Comparison of ENCODE assay signal across 9 mouse cellular contexts in genomic region chr10:24150086-24150485, GRCm38 (mm10). TPM values are rescaled to one million over a fixed set of nuclear protein-coding genes. Genes with fewer than 3 reads are reported as not detected.
DNase-seq lines count a peak whose midpoint lies in the region; ATAC-seq and TF ChIP-seq lines count a peak whose summit lies in the region.
"Had no signal": no experiment of that assay in that cellular context is flagged by ENCODE, and none has a peak within 500 bp of the region (broad histone marks: within the 10 kb centered on the region; RNA-seq: fewer than 3 reads in every experiment).

No protein-coding gene starts in this region.

- H3K27ac ChIP-seq in liver, adult 2 months (replicated peaks; ENCODE audit: insufficient read depth, low read depth, low read length): 0 out of 2 replicates have a peak overlapping the region, but pooled peaks have one; percentile 18
- no peak overlapping the region for H3K27ac ChIP-seq in forebrain, embryonic 15.5 days (replicated peaks)
- H3K27ac ChIP-seq in neural tube, embryonic 14.5 days (ENCODE audit: low read depth, low read length): no peak overlapping the region

- H3K4me1 ChIP-seq in liver, adult 2 months (ENCODE audit: control insufficient read depth, insufficient read depth, low read length): peaks cover 11% of the 10 kb centered on the region
- peaks cover 10% of the 10 kb centered on the region for H3K4me1 ChIP-seq in forebrain, embryonic 15.5 days
- peaks cover 9% of the 10 kb centered on the region for H3K4me1 ChIP-seq in neural tube, embryonic 14.5 days (ENCODE audit: control insufficient read depth, insufficient read depth, low read length)

- peak; percentile 61 for DNase-seq in liver, adult 2 months (ENCODE audit: extremely low read depth, low read depth, low spot score)
- no peak for DNase-seq in liver
- peak; percentile 70 to 84 for DNase-seq in kidney, postnatal 36 days
- no peak for DNase-seq in left cerebral cortex, adult 8-10 months (ENCODE audit: low spot score in 2 of 2)
- DNase-seq in adrenal gland, postnatal 4 days (ENCODE audit: low spot score in 2 of 2): no peak

- peak overlapping the region; percentile 33 for H3K9ac ChIP-seq in liver, adult 2 months (ENCODE audit: low read depth, low read length)
- peak overlapping the region; percentile 89; the same call in 1 of the 2 replicates for H3K9ac ChIP-seq in forebrain, embryonic 15.5 days (replicated peaks)
- peak overlapping the region; percentile 28; the same call in 1 of the 2 replicates for H3K9ac ChIP-seq in neural tube, embryonic 14.5 days (replicated peaks; ENCODE audit: low read depth, low read length)

- peak overlapping the region; percentile 5 for H3K4me3 ChIP-seq in liver, adult 2 months (ENCODE audit: insufficient read depth, low read depth, low read length)
- peak overlapping the region; percentile 88 for H3K4me3 ChIP-seq in forebrain, embryonic 15.5 days
- H3K4me3 ChIP-seq in neural tube, embryonic 14.5 days (ENCODE audit: low read depth, low read length): peak overlapping the region; percentile 69

- H3K79me2 ChIP-seq in liver, adult 2 months (ENCODE audit: control insufficient read depth, insufficient read depth, low read length): peaks cover 22% of the 10 kb centered on the region; the same call in 1 of the 2 replicates

- no peaks in the 10 kb centered on the region for H3K9me3 ChIP-seq in forebrain, embryonic 15.5 days
- no peaks in the 10 kb centered on the region for H3K9me3 ChIP-seq in neural tube, embryonic 14.5 days (ENCODE audit: control insufficient read depth, low read length)

- ATAC-seq in forebrain, embryonic 15.5 days (replicated peaks): no peak
- ATAC-seq in neural tube, embryonic 14.5 days (ENCODE audit: low read depth): no peak
- no peak for ATAC-seq in megakaryocyte-erythroid progenitor cell, adult 5-6 weeks (replicated peaks; ENCODE audit: low FRiP score, low TSS enrichment, poor library complexity, severe bottlenecking)

- peaks cover 6% of the 10 kb centered on the region; the same call in 1 of the 2 replicates for H3K36me3 ChIP-seq in liver, adult 2 months (ENCODE audit: control insufficient read depth, insufficient read depth, low read length)
- no peaks in the 10 kb centered on the region for H3K36me3 ChIP-seq in forebrain, embryonic 15.5 days
- peaks cover 1% of the 10 kb centered on the region; the same call in 1 of the 2 replicates for H3K36me3 ChIP-seq in neural tube, embryonic 14.5 days (ENCODE audit: control insufficient read depth, insufficient read depth, low read length)

- TF ChIP-seq POLR2A in liver, adult 2 months (IDR thresholded peaks at IDR 0.05; ENCODE audit: extremely low read depth, insufficient read depth, low read length): no peak

- peak overlapping the region; percentile 52 for H3K4me2 ChIP-seq in forebrain, embryonic 15.5 days (replicated peaks)
- peak overlapping the region; percentile 62 for H3K4me2 ChIP-seq in neural tube, embryonic 14.5 days (ENCODE audit: low read depth, low read length)

- TF ChIP-seq CTCF in liver, adult 2 months (IDR thresholded peaks at IDR 0.05; ENCODE audit: low read depth, low read length): no peak

- 6% methylated on average over 7 of the region's 7 CpGs for WGBS in liver, adult 2 months
- 55% methylated on average over 7 of the region's 7 CpGs for WGBS in forebrain, embryonic 15.5 days
- WGBS in neural tube, embryonic 14.5 days: 36% methylated on average over 7 of the region's 7 CpGs

- H3K27me3 ChIP-seq in liver, adult 2 months (ENCODE audit: control insufficient read depth, insufficient read depth, low read length): no peaks in the 10 kb centered on the region
- no peaks in the 10 kb centered on the region for H3K27me3 ChIP-seq in forebrain, embryonic 15.5 days
- no peaks in the 10 kb centered on the region for H3K27me3 ChIP-seq in neural tube, embryonic 14.5 days (ENCODE audit: control insufficient read depth, insufficient read depth, low read length)

RNA-seq across cellular contexts. Expression of gene Stx7, which starts 1.0 kb away (rescaled TPM):
- 13.1 and 16.9 TPM in 2 replicates for total RNA-seq in liver, adult 2 months (2014; rRNA removed)
- 19.2 and 22.5 TPM in 2 replicates for polyA plus RNA-seq in liver, adult 2 months (2012; rRNA removed)
- 252 and 275 TPM in 2 replicates for polyA plus RNA-seq in forebrain, embryonic 15.5 days (2015; fragmentation: Nextera tagmentation; extraction: Ambion mirVana)
- 310 and 368 TPM in 2 replicates for polyA plus RNA-seq in neural tube, embryonic 14.5 days (2014; fragmentation: Nextera tagmentation; extraction: Ambion mirVana)
- 100 to 1,000 TPM; 127 to 149 (median 139) TPM for total RNA-seq in left cerebral cortex, adult 8-10 months (2022)
- 18.7 and 32.2 TPM in 2 replicates for total RNA-seq in megakaryocyte-erythroid progenitor cell, adult 5-6 weeks (2014; fragmentation: Nextera tagmentation)
- total RNA-seq in megakaryocyte-erythroid progenitor cell, adult 5-6 weeks (2017): 28.1 and 29.5 TPM in 2 replicates
- total RNA-seq in adrenal gland, postnatal 4 days (2021): 100 to 1,000 TPM in 1 of 2 experiments, 10 to 100 TPM in 1; 98.9 to 110 TPM

RNA-seq across cellular contexts. Expression of gene Taar9, which starts 40.8 kb away (rescaled TPM):
- total RNA-seq in liver, adult 2 months (2014; rRNA removed): not detected in 2 replicates
- not detected in 2 replicates for polyA plus RNA-seq in liver, adult 2 months (2012; rRNA removed)
- polyA plus RNA-seq in forebrain, embryonic 15.5 days (2015; fragmentation: Nextera tagmentation; extraction: Ambion mirVana): not detected in 2 replicates
- polyA plus RNA-seq in neural tube, embryonic 14.5 days (2014; fragmentation: Nextera tagmentation; extraction: Ambion mirVana): not detected in 2 replicates
- total RNA-seq in left cerebral cortex, adult 8-10 months (2022): not detected
- not detected in 2 replicates for total RNA-seq in megakaryocyte-erythroid progenitor cell, adult 5-6 weeks (2014; fragmentation: Nextera tagmentation)
- not detected in 2 replicates for total RNA-seq in megakaryocyte-erythroid progenitor cell, adult 5-6 weeks (2017)
- not detected for total RNA-seq in adrenal gland, postnatal 4 days (2021)
- polyA plus RNA-seq: large intestine, adult 2 months had no signal

RNA-seq across cellular contexts. Expression of gene Taar8c, which starts 48.4 kb away (rescaled TPM):
- total RNA-seq in liver, adult 2 months (2014; rRNA removed): not detected in 2 replicates
- not detected in 2 replicates for polyA plus RNA-seq in liver, adult 2 months (2012; rRNA removed)
- polyA plus RNA-seq in forebrain, embryonic 15.5 days (2015; fragmentation: Nextera tagmentation; extraction: Ambion mirVana): not detected in 2 replicates
- polyA plus RNA-seq in neural tube, embryonic 14.5 days (2014; fragmentation: Nextera tagmentation; extraction: Ambion mirVana): not detected in 2 replicates
- not detected for total RNA-seq in left cerebral cortex, adult 8-10 months (2022)
- total RNA-seq in megakaryocyte-erythroid progenitor cell, adult 5-6 weeks (2014; fragmentation: Nextera tagmentation): not detected in 2 replicates
- total RNA-seq in megakaryocyte-erythroid progenitor cell, adult 5-6 weeks (2017): not detected in 2 replicates
- not detected for total RNA-seq in adrenal gland, postnatal 4 days (2021)
- polyA plus RNA-seq: large intestine, adult 2 months had no signal

RNA-seq across cellular contexts. Expression of gene Taar8b, which starts 58.0 kb away (rescaled TPM):
- not detected in 2 replicates for total RNA-seq in liver, adult 2 months (2014; rRNA removed)
- not detected in 2 replicates for polyA plus RNA-seq in liver, adult 2 months (2012; rRNA removed)
- not detected in 2 replicates for polyA plus RNA-seq in forebrain, embryonic 15.5 days (2015; fragmentation: Nextera tagmentation; extraction: Ambion mirVana)
- polyA plus RNA-seq in neural tube, embryonic 14.5 days (2014; fragmentation: Nextera tagmentation; extraction: Ambion mirVana): not detected in 2 replicates
- not detected for total RNA-seq in left cerebral cortex, adult 8-10 months (2022)
- total RNA-seq in megakaryocyte-erythroid progenitor cell, adult 5-6 weeks (2014; fragmentation: Nextera tagmentation): not detected in 2 replicates
- total RNA-seq in megakaryocyte-erythroid progenitor cell, adult 5-6 weeks (2017): not detected in 2 replicates
- not detected for total RNA-seq in adrenal gland, postnatal 4 days (2021)
- polyA plus RNA-seq: large intestine, adult 2 months had no signal

Comparison
In these comparisons a context has a peak if more than half of its experiments do, and no peak if none do; other contexts are left out.
1. DNase-seq: peak in liver, adult 2 months (single experiment) and kidney, postnatal 36 days (2 of 2); none in liver (single experiment), left cerebral cortex, adult 8-10 months (0 of 2) and adrenal gland, postnatal 4 days (0 of 2).
2. H3K4me3 ChIP-seq: peak in every context shown above with its lines; median percentile 88 in forebrain, embryonic 15.5 days; 69 in neural tube, embryonic 14.5 days; 5 in liver, adult 2 months.
3. H3K9ac ChIP-seq: peak in every context shown above with its lines; median percentile 89 in forebrain, embryonic 15.5 days; 33 in liver, adult 2 months; 28 in neural tube, embryonic 14.5 days.